7 mouse cellular contexts compared by ENCODE assay signal in the genomic region with DNA sequence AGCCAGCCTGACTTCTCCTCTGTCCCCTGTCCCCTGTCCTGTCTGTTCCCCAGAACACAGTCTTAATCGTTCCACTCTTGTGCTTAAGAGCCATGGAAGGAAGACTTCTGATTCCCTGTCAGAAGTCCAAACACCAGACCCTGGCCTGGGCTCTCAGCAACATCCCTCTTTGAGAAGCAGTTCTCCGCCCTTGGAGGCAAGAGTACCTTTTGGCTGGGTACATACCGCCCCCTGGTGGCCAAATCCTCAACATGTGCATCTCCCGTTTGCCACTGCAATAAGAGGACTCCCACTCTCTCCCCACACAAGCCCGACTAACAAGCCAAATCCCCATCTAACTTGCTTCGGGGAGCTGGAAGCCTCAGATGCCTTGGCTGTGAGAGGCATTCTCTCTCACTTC. TPM values are rescaled to one million over a fixed set of nuclear protein-coding genes. Genes with fewer than 3 reads are reported as not detected.
DNase-seq lines count a peak whose midpoint lies in the region; ATAC-seq and TF ChIP-seq lines count a peak whose summit lies in the region.

No protein-coding gene starts in this region.

- peak; percentile 96 for TF ChIP-seq CTCF in hindbrain, postnatal 0 days (IDR thresholded peaks at IDR 0.05; ENCODE audit: low read depth)

- peak; percentile 75 for ATAC-seq in hindbrain, postnatal 0 days
- peak; percentile 71 for ATAC-seq in midbrain, embryonic 16.5 days

- DNase-seq in WW6 (ENCODE audit: low read depth, low spot score), result peak; percentile 66
- peak; percentile 49 for DNase-seq in cerebellum, adult 9-10 months
- DNase-seq in frontal cortex, postnatal 10 days (ENCODE audit: low spot score in 2 of 2), result peak; percentile 70 to 84
- DNase-seq in hindbrain, postnatal 0 days (ENCODE audit: low spot score), result peak; percentile 92
- DNase-seq in left cerebral cortex, postnatal 25 days (ENCODE audit: low spot score in 2 of 2), result peak; percentile 88 to 92
- DNase-seq in spleen, postnatal 10 days (ENCODE audit: low spot score in 2 of 2), result peak; percentile 71 to 87

- no peak overlapping the region for H3K4me3 ChIP-seq in hindbrain, postnatal 0 days (ENCODE audit: low read length)
- H3K4me3 ChIP-seq in midbrain, embryonic 16.5 days (ENCODE audit: low read depth, low read length), result no peak overlapping the region

- no peaks in the 10 kb centered on the region for H3K9me3 ChIP-seq in hindbrain, postnatal 0 days (ENCODE audit: low read length)
- no peaks in the 10 kb centered on the region for H3K9me3 ChIP-seq in midbrain, embryonic 16.5 days (replicated peaks; ENCODE audit: control insufficient read depth, low read length, poor library complexity, severe bottlenecking)

- WGBS in hindbrain, postnatal 0 days, result 7% methylated on average over 6 of the region's 6 CpGs
- 7% methylated on average over 6 of the region's 6 CpGs for WGBS in midbrain, embryonic 16.5 days

- no peaks in the 10 kb centered on the region for H3K36me3 ChIP-seq in hindbrain, postnatal 0 days (ENCODE audit: insufficient read depth, low read length)
- H3K36me3 ChIP-seq in midbrain, embryonic 16.5 days (ENCODE audit: control insufficient read depth, insufficient read depth, low read length), result no peaks in the 10 kb centered on the region

- H3K4me2 ChIP-seq in hindbrain, postnatal 0 days (ENCODE audit: low read depth, low read length), result no peak overlapping the region
- H3K4me2 ChIP-seq in midbrain, embryonic 16.5 days (ENCODE audit: low read length), result no peak overlapping the region

- H3K9ac ChIP-seq in hindbrain, postnatal 0 days (replicated peaks; ENCODE audit: low read length), result no peak overlapping the region
- no peak overlapping the region for H3K9ac ChIP-seq in midbrain, embryonic 16.5 days (ENCODE audit: low read depth, low read length)

- intact Hi-C loops in left cerebral cortex, postnatal 25 days (cut with DNase I), result loop anchor here (5.0 to 10.0 kb wide), 2 partner anchors 284 to 491 kb away; a partner anchor contains a TSS

- no peaks in the 10 kb centered on the region for H3K27me3 ChIP-seq in hindbrain, postnatal 0 days (ENCODE audit: insufficient read depth, low read length)
- H3K27me3 ChIP-seq in midbrain, embryonic 16.5 days (ENCODE audit: control insufficient read depth, insufficient read depth, low read depth, low read length), result no peaks in the 10 kb centered on the region

- H3K4me1 ChIP-seq in hindbrain, postnatal 0 days (ENCODE audit: insufficient read depth, low read length), result no peaks in the 10 kb centered on the region
- H3K4me1 ChIP-seq in midbrain, embryonic 16.5 days (ENCODE audit: control insufficient read depth, insufficient read depth, low read length), result no peaks in the 10 kb centered on the region

- no peak overlapping the region for H3K27ac ChIP-seq in hindbrain, postnatal 0 days
- H3K27ac ChIP-seq in midbrain, embryonic 16.5 days (ENCODE audit: low read length), result no peak overlapping the region

RNA-seq across cellular contexts. Expression of a gene that starts 32.3 kb away (rescaled TPM):
- total RNA-seq in hindbrain, postnatal 0 days (2014; rRNA removed), result 0.90 and 4.8 TPM in 2 replicates
- 0.64 and 0.83 TPM in 2 replicates for polyA plus RNA-seq in hindbrain, postnatal 0 days (2015; fragmentation: Nextera tagmentation; extraction: Ambion mirVana)
- total RNA-seq in left cerebral cortex, postnatal 25 days (2021), result 1 to 10 TPM; 7.3 to 9.9 TPM
- not detected in 2 replicates for polyA plus RNA-seq in midbrain, embryonic 16.5 days (2015; fragmentation: Nextera tagmentation; extraction: Ambion mirVana)

RNA-seq across cellular contexts. Expression of a gene that starts 44.5 kb away (rescaled TPM):
- 0.65 and 1.3 TPM in 2 replicates for total RNA-seq in hindbrain, postnatal 0 days (2014; rRNA removed)
- polyA plus RNA-seq in hindbrain, postnatal 0 days (2015; fragmentation: Nextera tagmentation; extraction: Ambion mirVana), result 0.70 and 1.2 TPM in 2 replicates
- total RNA-seq in left cerebral cortex, postnatal 25 days (2021), result under 1 TPM; 0.76 to 0.99 TPM
- 2.0 and 2.5 TPM in 2 replicates for polyA plus RNA-seq in midbrain, embryonic 16.5 days (2015; fragmentation: Nextera tagmentation; extraction: Ambion mirVana)

RNA-seq across cellular contexts. Expression of a gene that starts 44.5 kb away (rescaled TPM):
- 31.6 and 40.0 TPM in 2 replicates for total RNA-seq in hindbrain, postnatal 0 days (2014; rRNA removed)
- 85.4 and 98.5 TPM in 2 replicates for polyA plus RNA-seq in hindbrain, postnatal 0 days (2015; fragmentation: Nextera tagmentation; extraction: Ambion mirVana)
- total RNA-seq in left cerebral cortex, postnatal 25 days (2021), result 10 to 100 TPM; 55.4 to 58.0 TPM
- polyA plus RNA-seq in midbrain, embryonic 16.5 days (2015; fragmentation: Nextera tagmentation; extraction: Ambion mirVana), result 84.8 and 98.6 TPM in 2 replicates

RNA-seq across cellular contexts. Expression of a gene that starts 49.3 kb away (rescaled TPM):
- not detected in 2 replicates for total RNA-seq in hindbrain, postnatal 0 days (2014; rRNA removed)
- polyA plus RNA-seq in hindbrain, postnatal 0 days (2015; fragmentation: Nextera tagmentation; extraction: Ambion mirVana), result not detected in 2 replicates
- total RNA-seq in left cerebral cortex, postnatal 25 days (2021), result not detected
- polyA plus RNA-seq in midbrain, embryonic 16.5 days (2015; fragmentation: Nextera tagmentation; extraction: Ambion mirVana), result not detected in 2 replicates
